Mouse (Mus musculus) embryo, embryonic 10 days (tissue): Measurements from ENCODE around the gene Pnkp.

Source experiments
- DNase-seq: peaks from one replicate; pipeline ENCODE4 v3.0.0-alpha.2; 2015; ENCODE audit warnings: low spot score

Pnkp gene

GRCm38 (mm10) chr7:44828706-44829105, 28.2 kb upstream of the Pnkp start:
- no peak for DNase-seq

GRCm38 (mm10) chr7:44832763-44833162, 24.2 kb upstream of the Pnkp start:
- no peak for DNase-seq

GRCm38 (mm10) chr7:44835373-44836015, 21.4 kb upstream of the Pnkp start:
- DNase-seq: no peak

GRCm38 (mm10) chr7:44836016-44836404, 20.9 kb upstream of the Pnkp start:
- DNase-seq: no peak

- DNase-seq: no peak
Measured at GRCm38 (mm10) chr7:44836423-44837053, 20.4 kb upstream of the Pnkp start.

- DNase-seq: no peak
Measured at GRCm38 (mm10) chr7:44838073-44838472, 18.9 kb upstream of the Pnkp start.

GRCm38 (mm10) chr7:44839171-44839490, 17.8 kb upstream of the Pnkp start:
- DNase-seq: no peak

- DNase-seq: peak; percentile 73
Measured at GRCm38 (mm10) chr7:44839491-44840191, 17.3 kb upstream of the Pnkp start.

- DNase-seq: no peak
Measured at GRCm38 (mm10) chr7:44840426-44840825, 16.5 kb upstream of the Pnkp start.

- DNase-seq: no peak
Measured at GRCm38 (mm10) chr7:44841825-44842463, 15.0 kb upstream of the Pnkp start.

GRCm38 (mm10) chr7:44845006-44845405, 11.9 kb upstream of the Pnkp start:
- DNase-seq: no peak

GRCm38 (mm10) chr7:44846804-44847203, 10.1 kb upstream of the Pnkp start:
- no peak for DNase-seq

- DNase-seq: no peak
Measured at GRCm38 (mm10) chr7:44847772-44848171, 9.2 kb upstream of the Pnkp start.

GRCm38 (mm10) chr7:44848561-44849415, 8.2 kb upstream of the Pnkp start, which contains the start of the genes Akt1s1 and Tbc1d17:
TSS of gene Akt1s1 (plus strand) at chr7:44848991.
TSS of gene Tbc1d17 (minus strand) at chr7:44849079.
- peak; percentile 98 for DNase-seq

GRCm38 (mm10) chr7:44849416-44850111, 7.4 kb upstream of the Pnkp start:
- DNase-seq: peak; percentile 97

- DNase-seq: peak; percentile 86
Measured at GRCm38 (mm10) chr7:44850146-44850545, 6.8 kb upstream of the Pnkp start.

GRCm38 (mm10) chr7:44850789-44851624, 5.9 kb upstream of the Pnkp start:
- no peak for DNase-seq

- DNase-seq: no peak
Measured at GRCm38 (mm10) chr7:44851625-44852234, 5.2 kb upstream of the Pnkp start.

- DNase-seq: no peak
Measured at GRCm38 (mm10) chr7:44852259-44853027, 4.5 kb upstream of the Pnkp start.
